Mouse (Mus musculus) myocyte (in vitro differentiated cells): Measurements from ENCODE around the gene Mrtfb.

Source experiments
- CEBPB ChIP-seq: IDR thresholded peaks from 2 replicates; pipeline ENCODE4 v1.6.1; 2011; ENCODE audit warnings: mild to moderate bottlenecking, moderate library complexity; ENCODE audit not compliant: poor library complexity, insufficient read depth, severe bottlenecking
- E2F4 ChIP-seq: IDR thresholded peaks from one replicate; pipeline ENCODE4 v1.6.1; 2011; ENCODE audit warnings: mild to moderate bottlenecking, control low read depth, moderate library complexity; ENCODE audit not compliant: insufficient read depth
- MAX ChIP-seq: IDR thresholded peaks from one replicate; pipeline ENCODE4 v1.6.1; 2011; ENCODE audit warnings: low read depth, mild to moderate bottlenecking, control low read depth
- MYOD1 ChIP-seq, 3 experiments: IDR thresholded peaks; one replicate each; pipeline ENCODE4 v1.6.1; 2011; ENCODE audit warnings: control low read depth in 2 of 3, low read depth in 2 of 3, mild to moderate bottlenecking in 2 of 3, moderate library complexity in 1 of 3; ENCODE audit not compliant: insufficient read length in 2 of 3, control insufficient read depth in 1 of 3
- MYOG ChIP-seq, 3 experiments: IDR thresholded peaks; one replicate each; pipeline ENCODE4 v1.6.1; 2011; ENCODE audit warnings: control low read depth in 2 of 3, low read depth in 2 of 3, mild to moderate bottlenecking in 2 of 3; ENCODE audit not compliant: insufficient read length in 2 of 3, control insufficient read depth in 1 of 3, insufficient read depth in 1 of 3
- POLR2A ChIP-seq: IDR thresholded peaks from one replicate; pipeline ENCODE4 v1.6.1; 2011; ENCODE audit warnings: low read depth, mild to moderate bottlenecking, control low read depth, moderate library complexity; ENCODE audit not compliant: insufficient read length
- POLR2AphosphoS2 ChIP-seq: IDR thresholded peaks from one replicate; pipeline ENCODE4 v1.6.1; 2011; ENCODE audit warnings: low read depth, control low read depth; ENCODE audit not compliant: insufficient read length
- REST ChIP-seq: IDR thresholded peaks from one replicate; pipeline ENCODE4 v1.6.1; 2011; ENCODE audit warnings: mild to moderate bottlenecking, control low read depth, moderate library complexity; ENCODE audit not compliant: insufficient read depth, insufficient read length
- SRF ChIP-seq: IDR thresholded peaks from one replicate; pipeline ENCODE4 v1.6.1; 2011; ENCODE audit warnings: low read depth; ENCODE audit not compliant: control insufficient read depth, insufficient read length
- TCF12 ChIP-seq: IDR thresholded peaks from one replicate; pipeline ENCODE4 v1.6.1; 2011; ENCODE audit warnings: mild to moderate bottlenecking, control low read depth; ENCODE audit not compliant: poor library complexity, insufficient read depth, severe bottlenecking
- TCF3 ChIP-seq: IDR thresholded peaks from one replicate; pipeline ENCODE4 v1.6.1; 2011; ENCODE audit warnings: low read depth, control low read depth; ENCODE audit not compliant: insufficient read length
- USF1 ChIP-seq: IDR thresholded peaks from one replicate; pipeline ENCODE4 v1.6.1; 2011; ENCODE audit warnings: low read depth, mild to moderate bottlenecking, control low read depth, moderate library complexity

DNA sequence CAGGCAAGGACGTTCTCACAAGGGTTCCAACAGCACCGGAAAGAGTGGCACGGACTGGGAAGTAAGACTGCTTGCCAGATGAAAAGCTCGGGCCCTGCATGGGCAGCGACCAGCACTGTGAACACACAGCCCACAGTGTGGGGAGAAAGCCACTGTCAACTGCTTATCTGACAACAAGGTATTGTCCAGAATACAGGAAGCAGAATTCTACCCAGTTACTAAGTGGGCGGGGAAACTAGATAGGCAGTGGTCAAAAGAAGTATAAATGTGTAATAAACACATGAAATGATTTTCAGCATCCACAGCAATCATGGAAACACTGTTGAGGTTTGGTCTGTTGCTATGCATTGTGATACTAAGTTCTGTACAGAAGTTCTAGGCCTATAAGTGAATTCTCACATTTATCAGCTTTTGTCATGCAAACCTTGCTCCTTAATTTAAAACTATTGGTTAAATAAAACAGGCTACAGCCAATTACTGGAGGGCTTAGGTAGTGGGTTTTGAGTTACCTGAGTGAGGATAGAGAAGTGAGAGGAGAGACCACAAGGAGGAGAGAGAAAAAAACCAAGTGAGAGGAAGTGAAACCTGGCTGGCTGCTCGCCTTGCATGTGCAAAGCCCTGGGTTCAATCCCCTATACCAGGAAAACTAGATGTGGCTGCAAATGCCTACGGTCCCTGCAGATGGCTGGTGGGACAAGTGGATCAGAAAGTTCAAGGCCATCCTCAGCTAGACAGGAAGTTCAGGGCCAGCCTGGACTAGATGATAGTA is 167.5 kb downstream of the Mrtfb start:
- no peak for TF ChIP-seq MAX
- TF ChIP-seq TCF12, result no peak
- no peak for TF ChIP-seq E2F4
- no peak for TF ChIP-seq POLR2A
- TF ChIP-seq USF1, result no peak
- TF ChIP-seq POLR2AphosphoS2, result no peak
- TF ChIP-seq REST, result no peak
- no peak for TF ChIP-seq MYOG (IDR thresholded peaks at IDR 0.05; ENCODE audit: control insufficient read depth in 1 of 3, insufficient read depth in 1 of 3, insufficient read length in 2 of 3, low read depth in 2 of 3)
- TF ChIP-seq CEBPB, result no peak
- no peak for TF ChIP-seq TCF3
- no peak for TF ChIP-seq SRF
- no peak for TF ChIP-seq MYOD1 (IDR thresholded peaks at IDR 0.05; ENCODE audit: control insufficient read depth in 1 of 3, insufficient read length in 2 of 3, low read depth in 2 of 3)
